Mouse (Mus musculus) bone marrow macrophage, adult 2 months (primary cell): ENCODE measurements around the gene Rfc2. TPM values are rescaled to one million over a fixed set of nuclear protein-coding genes. Genes with fewer than 3 reads are reported as not detected.

ENCODE experiments used
- H3K27ac ChIP-seq: 2 replicates; pipeline ENCODE4 v1.5.1; 2012; ENCODE audit warnings: low read depth, low read length; ENCODE audit not compliant: insufficient read depth
- H3K4me1 ChIP-seq: 2 replicates; pipeline ENCODE4 v1.6.1; 2012; ENCODE audit warnings: low read length; ENCODE audit not compliant: control insufficient read depth, insufficient read depth
- H3K4me3 ChIP-seq: 2 replicates; pipeline ENCODE4 v1.5.1; 2012; ENCODE audit warnings: mild to moderate bottlenecking, low read length, moderate library complexity; ENCODE audit not compliant: insufficient read depth
- CTCF ChIP-seq: IDR thresholded peaks from 2 replicates; pipeline ENCODE4 v1.5.1; 2012; ENCODE audit warnings: low read depth, mild to moderate bottlenecking, low read length, moderate library complexity
- POLR2A ChIP-seq: IDR thresholded peaks from 2 replicates; pipeline ENCODE4 v1.6.1; 2012; ENCODE audit warnings: mild to moderate bottlenecking, low read depth, low read length, borderline replicate concordance
- polyA plus RNA-seq: library from polyadenylated mRNA; stranded (reverse); fragments of >200 nt; gene quantifications from 2 replicates; pipeline ENCODE4 v1.2.4, GENCODE M21; 2012; ENCODE audit not compliant: missing spikeins, insufficient read depth, insufficient read length

Rfc2 gene
- polyA plus RNA-seq, 1 experiment: 91.9 TPM

GRCm38 (mm10) chr5:134617071-134617470, 35.9 kb downstream of the Rfc2 start:
- TF ChIP-seq CTCF (peak; percentile 90), POLR2A (no peak)
- no peak overlapping the region for H3K4me3 ChIP-seq
- H3K27ac ChIP-seq: no peak overlapping the region
- peaks cover 37% of the 10 kb centered on the region for H3K4me1 ChIP-seq

- TF ChIP-seq CTCF: no peak
- TF ChIP-seq POLR2A: no peak
- no peak overlapping the region for H3K27ac ChIP-seq
- peaks cover 10% of the 10 kb centered on the region for H3K4me1 ChIP-seq
- no peak overlapping the region for H3K4me3 ChIP-seq
Measured at GRCm38 (mm10) chr5:134620457-134620856, 39.3 kb downstream of the Rfc2 start.

- peaks cover 3% of the 10 kb centered on the region; the same call in 1 of the 2 replicates for H3K4me1 ChIP-seq
Measured at GRCm38 (mm10) chr5:134621099-134621640, 40.0 kb downstream of the Rfc2 start.

GRCm38 (mm10) chr5:134622069-134622468, 40.9 kb downstream of the Rfc2 start:
- Histone ChIP-seq H3K4me3 (no peak overlapping the region), H3K27ac (no peak overlapping the region), H3K4me1 (0 out of 2 replicates have a peak, but pooled peaks cover 3% of the 10 kb centered on the region)
- TF ChIP-seq CTCF: no peak
- no peak for TF ChIP-seq POLR2A

More at GRCm38 (mm10) chr5:134621099-134621640, 40.0 kb downstream of the Rfc2 start:
- TF ChIP-seq CTCF (no peak), POLR2A (no peak)
- Histone ChIP-seq H3K4me3 (no peak overlapping the region), H3K27ac (no peak overlapping the region)

GRCm38 (mm10) chr5:134629508-134629907, 48.3 kb downstream of the Rfc2 start:
- Histone ChIP-seq H3K4me3 (no peak overlapping the region), H3K27ac (no peak overlapping the region), H3K4me1 (peaks cover 14% of the 10 kb centered on the region)
- TF ChIP-seq CTCF: no peak
- TF ChIP-seq POLR2A: no peak

GRCm38 (mm10) chr5:134630835-134631234, 49.7 kb downstream of the Rfc2 start:
- Histone ChIP-seq H3K4me3 (no peak overlapping the region), H3K4me1 (peaks cover 14% of the 10 kb centered on the region), H3K27ac (no peak overlapping the region)
- TF ChIP-seq POLR2A: no peak
- no peak for TF ChIP-seq CTCF

GRCm38 (mm10) chr5:134632841-134633240, 51.7 kb downstream of the Rfc2 start:
- TF ChIP-seq CTCF: no peak
- TF ChIP-seq POLR2A: no peak
- peaks cover 14% of the 10 kb centered on the region for H3K4me1 ChIP-seq

GRCm38 (mm10) chr5:134637820-134638367, 56.7 kb downstream of the Rfc2 start:
- Histone ChIP-seq H3K4me3 (peak overlapping the region; percentile 99), H3K27ac (peak overlapping the region; percentile 79), H3K4me1 (peaks cover 13% of the 10 kb centered on the region)
- TF ChIP-seq CTCF (no peak), POLR2A (no peak)

More at GRCm38 (mm10) chr5:134632841-134633240, 51.7 kb downstream of the Rfc2 start:
- Histone ChIP-seq H3K27ac (no peak overlapping the region), H3K4me3 (no peak overlapping the region)

- Histone ChIP-seq H3K27ac (peak overlapping the region; percentile 79), H3K4me1 (peaks cover 10% of the 10 kb centered on the region), H3K4me3 (peak overlapping the region; percentile 99)
- TF ChIP-seq POLR2A (no peak), CTCF (no peak)
Measured at GRCm38 (mm10) chr5:134638461-134639268, 57.5 kb downstream of the Rfc2 start.

- H3K27ac ChIP-seq: peak within 1 kb of the TSS; percentile 79
- H3K4me3 ChIP-seq: peak within 1 kb of the TSS; percentile 99
- H3K4me1 ChIP-seq: peaks cover 12% of the 10 kb centered on the region
- no peak for TF ChIP-seq POLR2A
- TF ChIP-seq CTCF: no peak
Measured at GRCm38 (mm10) chr5:134639269-134639682, 58.1 kb downstream of the Rfc2 start, which contains the start of gene Eif4h. Gene Eif4h, minus strand, starts transcription at chr5:134639490.
